Mouse (Mus musculus) spleen, adult 2 months (tissue): ENCODE results near the gene Plxna4. TPM values are rescaled to one million over a fixed set of nuclear protein-coding genes. Genes with fewer than 3 reads are reported as not detected.

ENCODE experiments used
- DNase-seq, 2 experiments: peaks; one replicate each; pipeline versions ENCODE4 v3.0.0 to v3.0.0-alpha.2; 2012 to 2021; ENCODE audit warnings: low spot score in 2 of 2, low read depth in 1 of 2
- H3K27ac ChIP-seq: fragments of 200-500 bp; 2 replicates; pipeline ENCODE4 v1.5.1; 2012; ENCODE audit warnings: low read length, inconsistent platforms; ENCODE audit not compliant: insufficient read depth
- H3K27me3 ChIP-seq: fragments of 200-500 bp; 2 replicates; pipeline ENCODE4 v1.6.1; 2012; ENCODE audit warnings: mild to moderate bottlenecking, moderate library complexity, low read length, inconsistent platforms; ENCODE audit not compliant: control insufficient read depth, insufficient read depth
- H3K36me3 ChIP-seq: fragments of 200-500 bp; 2 replicates; pipeline ENCODE4 v1.6.1; 2012; ENCODE audit warnings: mild to moderate bottlenecking, low read length, inconsistent platforms; ENCODE audit not compliant: control insufficient read depth, insufficient read depth
- H3K4me1 ChIP-seq: fragments of 200-500 bp; 2 replicates; pipeline ENCODE4 v1.6.1; 2011; ENCODE audit warnings: inconsistent platforms; ENCODE audit not compliant: control insufficient read depth, insufficient read depth, insufficient read length
- H3K4me3 ChIP-seq: fragments of 200-500 bp; 2 replicates; pipeline ENCODE4 v1.5.1; 2011; ENCODE audit warnings: mild to moderate bottlenecking, inconsistent platforms; ENCODE audit not compliant: insufficient read depth, insufficient read length; ENCODE audit errors: extremely low read depth
- CTCF ChIP-seq: fragments of 200-500 bp; IDR thresholded peaks from 2 replicates; pipeline ENCODE4 v1.5.1; 2011; ENCODE audit warnings: mild to moderate bottlenecking, inconsistent platforms; ENCODE audit not compliant: insufficient read depth, insufficient read length, insufficient replicate concordance; ENCODE audit errors: extremely low read depth
- POLR2A ChIP-seq: fragments of 200-500 bp; IDR thresholded peaks from 2 replicates; pipeline ENCODE4 v1.6.1; 2011; ENCODE audit warnings: low read depth, low read length, inconsistent platforms
- WGBS: fragments of 180-500 bp; shearing (Covaris S2); methylation state at CpG from one replicate; pipeline ENCODE4 v1.1.7; 2018; 5-methylcytosine and 5-hydroxymethylcytosine counted together
- polyA plus RNA-seq: library from polyadenylated mRNA; depleted of rRNA; stranded (reverse); fragments of >200 nt; gene quantifications from 2 replicates; pipeline ENCODE4 v1.2.3, GENCODE M21; 2012

Plxna4 gene
- polyA plus RNA-seq, 1 experiment, result 1.0 TPM

DNA sequence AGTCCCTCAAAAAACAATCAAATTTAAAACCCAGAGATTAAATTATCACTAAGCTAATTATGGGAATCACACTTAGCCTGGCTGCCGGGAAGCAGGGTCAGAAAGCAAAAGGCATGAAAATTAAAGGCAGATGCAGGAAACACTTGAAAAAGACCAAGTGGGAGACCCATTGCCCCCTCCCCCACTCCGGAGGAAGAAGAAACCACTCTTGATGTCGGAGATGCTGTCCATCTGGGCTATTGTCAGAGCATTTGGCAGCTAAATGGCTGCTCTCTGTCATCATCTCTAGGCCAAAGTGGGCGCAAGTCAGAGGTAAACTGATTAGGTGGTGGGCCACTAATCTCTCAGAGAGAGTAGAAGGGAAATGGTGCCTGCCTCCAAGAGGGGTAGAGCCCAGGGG is 105.5 kb downstream of the Plxna4 start:
- TF ChIP-seq CTCF, result no peak
- Histone ChIP-seq H3K36me3 (no peaks in the 10 kb centered on the region), H3K27me3 (no peaks in the 10 kb centered on the region), H3K4me1 (no peaks in the 10 kb centered on the region), H3K27ac (no peak overlapping the region), H3K4me3 (no peak overlapping the region)
- WGBS, result 73% methylated on average over 4 of the region's 4 CpGs
- no peak for DNase-seq

DNA sequence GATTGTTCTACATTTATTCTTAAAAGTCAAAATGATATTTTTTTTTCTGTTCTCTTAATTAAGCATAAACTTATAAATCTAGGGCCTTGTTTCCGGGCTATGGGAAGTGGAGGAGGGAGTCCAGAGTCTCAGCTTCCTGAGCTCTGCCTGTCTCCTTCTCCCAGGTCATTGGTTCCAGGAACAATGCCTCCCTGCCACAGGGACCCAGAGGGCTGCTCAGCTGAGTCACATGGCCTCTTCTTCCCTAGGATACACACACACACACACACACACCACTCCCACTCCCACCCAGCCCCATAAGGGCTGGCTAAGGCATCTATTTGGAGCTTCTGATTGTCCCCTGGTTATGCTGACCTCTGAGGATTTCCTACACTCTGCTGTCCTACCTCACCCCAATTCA is 107.3 kb downstream of the Plxna4 start:
- H3K27ac ChIP-seq, result no peak overlapping the region
- H3K4me1 ChIP-seq, result no peaks in the 10 kb centered on the region
- H3K36me3 ChIP-seq, result no peaks in the 10 kb centered on the region
- WGBS, result 86% methylated on average over 1 of the region's 1 CpGs
- no peaks in the 10 kb centered on the region for H3K27me3 ChIP-seq
- no peak overlapping the region for H3K4me3 ChIP-seq
- TF ChIP-seq CTCF, result no peak
- TF ChIP-seq POLR2A, result no peak
- no peak for DNase-seq

DNA sequence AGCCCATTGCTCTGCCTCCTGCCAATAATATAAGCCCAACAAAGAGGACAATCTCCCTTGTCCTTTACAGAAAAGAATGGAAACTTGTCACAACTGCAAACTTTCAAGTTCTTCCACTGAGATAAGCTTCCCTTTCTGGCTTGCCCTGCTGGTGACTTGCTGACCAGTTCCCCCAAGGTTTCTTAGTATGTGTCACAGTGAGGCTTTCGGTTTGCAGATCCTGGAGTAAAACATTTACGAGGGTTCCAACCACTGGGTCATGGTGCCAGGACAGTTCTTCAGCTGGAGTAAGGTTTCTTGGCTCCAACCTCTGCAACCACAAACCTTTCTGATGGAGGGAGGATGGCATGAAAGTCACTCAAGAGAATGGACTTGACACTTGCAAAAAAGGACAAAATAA is 108.2 kb downstream of the Plxna4 start:
- Histone ChIP-seq H3K4me3 (no peak overlapping the region), H3K36me3 (no peaks in the 10 kb centered on the region), H3K27me3 (no peaks in the 10 kb centered on the region), H3K27ac (no peak overlapping the region), H3K4me1 (no peaks in the 10 kb centered on the region)
- no peak for TF ChIP-seq POLR2A
- no peak for TF ChIP-seq CTCF
- WGBS, result 68% methylated on average over 2 of the region's 2 CpGs
- DNase-seq, result no peak

DNA sequence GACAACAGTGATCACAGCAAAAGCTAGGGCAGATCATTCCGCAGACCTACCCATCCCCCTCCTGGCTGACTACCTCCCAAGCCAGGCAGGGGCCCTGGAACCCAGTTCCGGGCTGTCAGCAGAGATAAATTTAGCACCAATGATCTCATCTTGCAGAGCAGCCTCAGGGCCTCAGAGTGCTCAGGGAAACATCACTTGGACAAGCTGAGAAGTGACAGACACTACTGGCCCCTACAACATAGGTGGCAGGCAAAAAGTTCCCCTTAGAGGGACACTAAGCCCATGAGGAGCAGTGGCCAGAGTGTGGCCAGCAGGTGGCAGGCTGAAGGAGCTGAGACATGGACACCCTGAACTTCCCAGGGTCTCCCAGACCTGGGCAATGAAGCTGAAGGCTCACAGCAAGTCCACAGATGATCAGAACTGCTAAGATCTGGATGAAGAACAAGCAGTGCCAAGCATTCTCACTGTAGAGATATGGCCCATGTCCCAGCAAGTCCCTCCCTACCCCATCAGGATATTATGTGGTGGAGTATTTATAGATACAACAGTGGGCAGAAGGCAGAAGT is 108.7 kb downstream of the Plxna4 start:
- WGBS, result 49% methylated on average over 2 of the region's 2 CpGs
- DNase-seq, result no peak
- no peaks in the 10 kb centered on the region for H3K27me3 ChIP-seq
- H3K4me1 ChIP-seq, result no peaks in the 10 kb centered on the region
- H3K4me3 ChIP-seq, result no peak overlapping the region
- TF ChIP-seq CTCF (no peak), POLR2A (no peak)
- no peak overlapping the region for H3K27ac ChIP-seq
- no peaks in the 10 kb centered on the region for H3K36me3 ChIP-seq

DNA sequence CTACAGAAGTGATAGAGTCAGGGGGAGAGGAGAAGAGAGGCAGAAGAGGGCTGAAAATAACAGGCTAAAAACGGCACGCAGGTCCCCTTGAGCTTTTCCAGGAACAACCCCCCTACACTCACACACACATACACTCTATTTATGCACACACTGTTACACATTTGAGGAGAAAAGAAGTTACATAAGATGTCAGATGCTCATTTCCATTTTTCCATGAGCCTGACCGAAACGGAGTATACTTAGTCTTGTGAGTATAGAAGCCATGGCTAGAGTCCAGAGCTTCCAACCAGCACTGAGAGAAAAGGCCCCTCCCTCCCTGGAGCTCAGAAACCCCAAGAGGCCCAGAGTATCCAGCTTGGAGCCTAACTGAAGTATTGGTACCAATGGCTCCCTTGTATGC is 112.0 kb downstream of the Plxna4 start:
- DNase-seq, result no peak
- WGBS, result 91% methylated on average over 4 of the region's 4 CpGs
- H3K27me3 ChIP-seq, result no peaks in the 10 kb centered on the region
- no peaks in the 10 kb centered on the region for H3K36me3 ChIP-seq
- H3K4me3 ChIP-seq, result no peak overlapping the region
- H3K4me1 ChIP-seq, result no peaks in the 10 kb centered on the region
- TF ChIP-seq POLR2A (no peak), CTCF (no peak)
- H3K27ac ChIP-seq, result no peak overlapping the region

DNA sequence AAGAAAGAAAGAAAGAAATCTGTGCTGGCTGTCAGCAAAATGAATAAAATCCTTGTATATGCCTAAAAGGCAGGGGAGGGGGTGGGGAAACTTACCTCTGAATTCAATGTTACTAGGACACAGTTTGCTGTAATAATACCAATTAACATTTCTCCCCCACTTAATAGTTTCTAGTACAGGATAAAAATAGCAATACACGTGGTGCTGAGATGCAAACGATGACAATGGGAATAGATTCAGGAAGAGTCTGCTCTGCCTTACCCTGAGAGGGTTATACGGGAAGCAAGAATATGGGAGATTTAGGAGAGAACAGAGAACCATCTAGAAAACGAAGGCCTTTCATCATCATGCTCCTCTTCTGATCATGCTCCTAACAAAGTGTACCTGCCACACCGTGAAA is 115.9 kb downstream of the Plxna4 start:
- no peaks in the 10 kb centered on the region for H3K36me3 ChIP-seq
- TF ChIP-seq POLR2A, result no peak
- no peak for TF ChIP-seq CTCF
- no peaks in the 10 kb centered on the region for H3K27me3 ChIP-seq
- no peak for DNase-seq
- no peak overlapping the region for H3K4me3 ChIP-seq
- WGBS, result 79% methylated on average over 5 of the region's 5 CpGs
- H3K4me1 ChIP-seq, result no peaks in the 10 kb centered on the region
- no peak overlapping the region for H3K27ac ChIP-seq

DNA sequence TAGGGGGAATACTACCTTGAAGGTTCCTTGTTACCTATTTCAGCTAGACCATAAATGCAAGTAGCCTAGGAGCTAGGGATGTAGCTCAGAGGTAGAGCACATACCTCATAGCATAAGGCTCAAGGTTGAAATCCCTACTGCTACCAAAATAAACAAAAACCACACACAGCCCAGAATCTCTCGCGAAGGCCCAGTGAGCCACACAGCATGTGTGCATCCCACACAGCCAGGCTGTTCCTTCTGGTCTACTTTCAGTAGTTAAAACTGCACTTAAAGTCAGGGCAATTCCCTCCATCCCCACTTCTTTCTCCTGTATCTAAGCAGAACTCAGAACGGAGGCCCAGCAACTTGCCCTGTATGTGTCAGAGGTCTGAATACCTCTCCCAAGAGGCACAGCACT is 116.4 kb downstream of the Plxna4 start:
- H3K36me3 ChIP-seq, result no peaks in the 10 kb centered on the region
- WGBS, result 86% methylated on average over 3 of the region's 3 CpGs
- H3K4me1 ChIP-seq, result no peaks in the 10 kb centered on the region
- H3K27me3 ChIP-seq, result no peaks in the 10 kb centered on the region
- no peak overlapping the region for H3K27ac ChIP-seq
- no peak for DNase-seq
- H3K4me3 ChIP-seq, result no peak overlapping the region
- TF ChIP-seq CTCF, result no peak
- no peak for TF ChIP-seq POLR2A
